ENCODE assay signal across 14 mouse cellular contexts in the genomic region with DNA sequence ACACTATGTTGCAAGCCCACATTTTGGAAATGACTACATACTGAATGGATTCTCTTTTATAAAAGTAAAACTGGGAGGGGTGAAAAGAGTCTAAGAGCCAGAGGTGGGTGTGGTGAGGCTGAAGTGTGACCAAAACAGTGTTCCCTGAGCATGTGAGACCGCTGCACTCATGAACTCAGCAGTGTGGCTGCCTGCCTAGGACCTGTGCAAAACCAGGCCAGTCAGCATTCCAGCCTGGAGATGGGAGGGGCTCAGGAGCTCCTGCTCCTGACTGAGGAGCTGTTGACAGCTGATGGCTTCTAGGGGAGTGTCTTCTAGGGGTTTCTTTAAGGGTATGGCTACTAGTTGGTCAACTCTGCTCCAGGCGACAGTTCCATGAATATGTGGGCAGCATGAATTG. TPM values are rescaled to one million over a fixed set of nuclear protein-coding genes. Genes with fewer than 3 reads are reported as not detected.
DNase-seq lines count a peak whose midpoint lies in the region; ATAC-seq and TF ChIP-seq lines count a peak whose summit lies in the region.
"Had no signal": no experiment of that assay in that cellular context is flagged by ENCODE, and none has a peak within 500 bp of the region (broad histone marks: within the 10 kb centered on the region; RNA-seq: fewer than 3 reads in every experiment).

No protein-coding gene starts in this region.

- no peak overlapping the region for H3K9ac ChIP-seq in intestine, embryonic 16.5 days (ENCODE audit: low read depth, low read length)
- no peak overlapping the region for H3K9ac ChIP-seq in intestine, postnatal 0 days (ENCODE audit: low read depth, low read length)
- H3K9ac ChIP-seq: hindbrain, embryonic 15.5 days had no signal

- TF ChIP-seq CTCF in intestine, postnatal 0 days (IDR thresholded peaks at IDR 0.05; ENCODE audit: low read depth): no peak

- WGBS in intestine, embryonic 16.5 days: 57% methylated on average over 2 of the region's 2 CpGs
- 62% methylated on average over 2 of the region's 2 CpGs for WGBS in intestine, postnatal 0 days

- H3K9me3 ChIP-seq in intestine, embryonic 16.5 days (ENCODE audit: control insufficient read depth, low read length): no peaks in the 10 kb centered on the region
- no peaks in the 10 kb centered on the region for H3K9me3 ChIP-seq in intestine, postnatal 0 days (ENCODE audit: control insufficient read depth)
- H3K9me3 ChIP-seq: hindbrain, embryonic 15.5 days; megakaryocyte, embryonic 14.5 days had no signal

- no peak overlapping the region for H3K4me2 ChIP-seq in intestine, embryonic 16.5 days (ENCODE audit: low read depth, low read length)
- H3K4me2 ChIP-seq in intestine, postnatal 0 days (replicated peaks; ENCODE audit: low read depth): no peak overlapping the region
- H3K4me2 ChIP-seq: hindbrain, embryonic 15.5 days had no signal

- ATAC-seq in intestine, embryonic 16.5 days: peak; percentile 54; the same call in 1 of the 2 replicates
- ATAC-seq in intestine, postnatal 0 days: no peak

- no peaks in the 10 kb centered on the region for H3K27me3 ChIP-seq in intestine, embryonic 16.5 days (replicated peaks; ENCODE audit: control insufficient read depth, insufficient read depth, low read length)
- no peaks in the 10 kb centered on the region for H3K27me3 ChIP-seq in intestine, postnatal 0 days (replicated peaks; ENCODE audit: control insufficient read depth, insufficient read depth, low read length)
- H3K27me3 ChIP-seq: hindbrain, embryonic 15.5 days had no signal

- no peaks in the 10 kb centered on the region; the same call in 1 of the 2 replicates for H3K4me1 ChIP-seq in intestine, embryonic 16.5 days (ENCODE audit: control insufficient read depth, insufficient read depth, low read length)
- H3K4me1 ChIP-seq in intestine, postnatal 0 days (replicated peaks; ENCODE audit: control insufficient read depth, insufficient read depth, low read length): no peaks in the 10 kb centered on the region
- H3K4me1 ChIP-seq: hindbrain, embryonic 15.5 days had no signal

- H3K27ac ChIP-seq in intestine, embryonic 16.5 days (ENCODE audit: low read length): no peak overlapping the region
- H3K27ac ChIP-seq in intestine, postnatal 0 days (ENCODE audit: low read depth, low read length): no peak overlapping the region
- H3K27ac ChIP-seq: hindbrain, embryonic 15.5 days had no signal

- DNase-seq in ES-CJ7 (ENCODE audit: low read depth, low spot score): peak; percentile 21
- DNase-seq in gastrocnemius, postnatal 14 days: peak; percentile 52
- peak; percentile 37 for DNase-seq in heart, postnatal 4 days
- no peak for DNase-seq in adrenal gland, adult 2 months
- DNase-seq in embryo, embryonic 9.5 days (ENCODE audit: extremely low spot score): no peak
- no peak for DNase-seq in ovary, adult 18-20 months (ENCODE audit: low spot score)
- DNase-seq: cerebellum, adult 2 months; retina, postnatal 1 day; thymus, postnatal 14 days had no signal

- no peaks in the 10 kb centered on the region for H3K36me3 ChIP-seq in intestine, embryonic 16.5 days (ENCODE audit: control insufficient read depth, insufficient read depth, low read length)
- no peaks in the 10 kb centered on the region for H3K36me3 ChIP-seq in intestine, postnatal 0 days (ENCODE audit: control insufficient read depth, insufficient read depth)
- H3K36me3 ChIP-seq: hindbrain, embryonic 15.5 days had no signal

- H3K4me3 ChIP-seq in intestine, embryonic 16.5 days (ENCODE audit: low read length): no peak overlapping the region
- no peak overlapping the region for H3K4me3 ChIP-seq in intestine, postnatal 0 days (ENCODE audit: low read depth, low read length)
- H3K4me3 ChIP-seq: hindbrain, embryonic 15.5 days; megakaryocyte, embryonic 14.5 days had no signal

- intact Hi-C loops in gastrocnemius, postnatal 14 days (cut with DNase I; ENCODE audit: low total_unique reads): loop anchor here (5.0 kb wide), 1 partner anchor 108 kb away; a partner anchor contains a TSS

RNA-seq across cellular contexts. Expression of a gene that starts 4.3 kb away (rescaled TPM):
- not detected in 2 replicates for polyA plus RNA-seq in intestine, embryonic 16.5 days (2015; fragmentation: Nextera tagmentation; extraction: Ambion mirVana)
- not detected in 2 replicates for polyA plus RNA-seq in intestine, postnatal 0 days (2015; fragmentation: Nextera tagmentation; extraction: Ambion mirVana)
- total RNA-seq in gastrocnemius, postnatal 14 days (2021): not detected
- not detected for total RNA-seq in heart, postnatal 4 days (2021)
- total RNA-seq in adrenal gland, adult 2 months (2021): not detected
- not detected in 2 replicates for polyA plus RNA-seq in adrenal gland, adult 2 months (2012; rRNA removed)
- total RNA-seq: liver, adult 2 months had no signal
- polyA plus RNA-seq: liver, adult 2 months had no signal

RNA-seq across cellular contexts. Expression of a gene that starts 7.9 kb away (rescaled TPM):
- polyA plus RNA-seq in intestine, embryonic 16.5 days (2015; fragmentation: Nextera tagmentation; extraction: Ambion mirVana): 1.7 and 6.2 TPM in 2 replicates
- 5.0 and 5.9 TPM in 2 replicates for polyA plus RNA-seq in intestine, postnatal 0 days (2015; fragmentation: Nextera tagmentation; extraction: Ambion mirVana)
- 10 to 100 TPM; 15.8 to 23.6 TPM for total RNA-seq in gastrocnemius, postnatal 14 days (2021)
- 10 to 100 TPM; 15.1 to 17.2 TPM for total RNA-seq in heart, postnatal 4 days (2021)
- total RNA-seq in adrenal gland, adult 2 months (2021): 10 to 100 TPM; 17.0 to 21.2 TPM
- 0.98 and 1.0 TPM in 2 replicates for polyA plus RNA-seq in adrenal gland, adult 2 months (2012; rRNA removed)

RNA-seq across cellular contexts. Expression of a gene that starts 30.1 kb away (rescaled TPM):
- polyA plus RNA-seq in intestine, embryonic 16.5 days (2015; fragmentation: Nextera tagmentation; extraction: Ambion mirVana): 19.2 and 20.1 TPM in 2 replicates
- 20.0 and 20.6 TPM in 2 replicates for polyA plus RNA-seq in intestine, postnatal 0 days (2015; fragmentation: Nextera tagmentation; extraction: Ambion mirVana)
- total RNA-seq in gastrocnemius, postnatal 14 days (2021): 10 to 100 TPM; 12.3 to 12.8 TPM
- total RNA-seq in heart, postnatal 4 days (2021): 10 to 100 TPM; 15.5 to 16.4 TPM
- total RNA-seq in adrenal gland, adult 2 months (2021): 10 to 100 TPM; 29.8 to 36.6 TPM
- 2.9 and 3.4 TPM in 2 replicates for polyA plus RNA-seq in adrenal gland, adult 2 months (2012; rRNA removed)

Comparison
In these comparisons a context has a peak if more than half of its experiments do, and no peak if none do; other contexts are left out.
1. DNase-seq: peak in ES-CJ7 (single experiment), gastrocnemius, postnatal 14 days (single experiment) and heart, postnatal 4 days (single experiment); none in adrenal gland, adult 2 months (single experiment), embryo, embryonic 9.5 days (single experiment) and ovary, adult 18-20 months (single experiment).